Mouse (Mus musculus): ENCODE measurements around the gene Slc35e2.
"Not testable (repeated sequence)": the region's sequence is repeated elsewhere in the genome, so short reads cannot be mapped to it uniquely, and the experiment has no call there.

The Slc35e2 gene

GRCm38 (mm10) chr4:155630267-155630666 lies 29.1 kb downstream of the Slc35e2 start:
- no peak for DNase-seq

DNA sequence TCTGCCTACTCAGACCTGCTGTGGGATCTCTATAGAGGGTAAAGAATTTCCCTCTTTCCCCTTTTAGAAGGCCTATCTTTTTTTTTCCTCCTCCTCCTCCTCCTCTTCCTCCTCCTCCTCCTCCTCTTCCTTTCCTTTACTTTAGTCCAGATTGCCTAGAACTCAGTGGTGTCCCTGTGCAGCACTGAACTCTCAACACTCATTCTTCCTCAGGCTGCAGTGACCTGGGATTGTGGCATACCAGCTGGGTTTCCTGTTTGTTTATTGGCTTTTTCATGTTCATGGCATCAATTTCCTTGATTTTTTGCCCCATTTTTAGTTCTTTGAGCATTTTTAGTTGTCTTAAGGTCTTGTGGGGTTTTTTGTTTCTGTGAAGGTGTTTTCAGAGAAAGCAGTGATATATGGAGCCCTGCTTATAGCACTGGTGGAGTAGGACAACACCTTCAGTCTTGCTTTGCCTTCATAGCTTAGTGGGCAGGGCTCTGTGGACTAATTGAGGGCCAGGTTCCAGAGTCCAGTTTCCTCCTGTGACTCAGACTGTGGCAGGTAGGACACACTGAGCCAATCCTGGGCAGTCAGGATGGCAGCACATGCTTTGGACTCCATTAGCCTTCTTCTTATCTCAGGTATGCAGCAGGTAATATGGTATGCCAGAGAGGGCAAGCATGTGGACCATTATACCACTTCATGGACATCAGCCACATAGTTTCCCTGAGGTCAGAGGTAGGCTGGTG lies 34.7 kb downstream of the Slc35e2 start:
- DNase-seq: no peak

GRCm38 (mm10) chr4:155643531-155643930 lies 42.3 kb downstream of the Slc35e2 start:
- no peak for DNase-seq

DNA sequence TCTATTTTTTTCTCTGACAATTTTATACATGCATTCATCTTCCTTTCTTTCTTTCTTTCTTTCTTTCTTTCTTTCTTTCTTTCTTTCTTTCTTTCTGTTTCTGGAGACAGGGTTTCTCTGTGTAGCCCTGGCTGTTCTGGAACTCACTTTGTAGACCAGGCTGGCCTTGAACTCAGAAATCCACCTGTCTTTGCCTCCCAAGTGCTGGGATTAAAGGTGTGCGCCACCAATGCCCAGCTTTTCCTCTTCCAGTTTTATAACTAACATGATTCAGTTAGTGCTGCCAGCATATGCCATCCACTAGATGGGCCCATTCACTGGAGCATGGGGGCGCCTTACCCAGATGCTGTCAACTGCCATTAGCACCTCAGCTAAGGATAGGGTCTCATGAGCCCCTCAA lies 44.1 kb downstream of the Slc35e2 start, which contains the start of gene Gm10563:
Gm10563 (minus strand) TSS at position 101 of the 400 bp plus-strand sequence.
- DNase-seq: not testable (repeated sequence)

GRCm38 (mm10) chr4:155645721-155646120 lies 44.5 kb downstream of the Slc35e2 start:
- no peak for DNase-seq

- no peak for DNase-seq
These were observed 48.1 kb downstream of the Slc35e2 start for GRCm38 (mm10) chr4:155649355-155649754.

DNA sequence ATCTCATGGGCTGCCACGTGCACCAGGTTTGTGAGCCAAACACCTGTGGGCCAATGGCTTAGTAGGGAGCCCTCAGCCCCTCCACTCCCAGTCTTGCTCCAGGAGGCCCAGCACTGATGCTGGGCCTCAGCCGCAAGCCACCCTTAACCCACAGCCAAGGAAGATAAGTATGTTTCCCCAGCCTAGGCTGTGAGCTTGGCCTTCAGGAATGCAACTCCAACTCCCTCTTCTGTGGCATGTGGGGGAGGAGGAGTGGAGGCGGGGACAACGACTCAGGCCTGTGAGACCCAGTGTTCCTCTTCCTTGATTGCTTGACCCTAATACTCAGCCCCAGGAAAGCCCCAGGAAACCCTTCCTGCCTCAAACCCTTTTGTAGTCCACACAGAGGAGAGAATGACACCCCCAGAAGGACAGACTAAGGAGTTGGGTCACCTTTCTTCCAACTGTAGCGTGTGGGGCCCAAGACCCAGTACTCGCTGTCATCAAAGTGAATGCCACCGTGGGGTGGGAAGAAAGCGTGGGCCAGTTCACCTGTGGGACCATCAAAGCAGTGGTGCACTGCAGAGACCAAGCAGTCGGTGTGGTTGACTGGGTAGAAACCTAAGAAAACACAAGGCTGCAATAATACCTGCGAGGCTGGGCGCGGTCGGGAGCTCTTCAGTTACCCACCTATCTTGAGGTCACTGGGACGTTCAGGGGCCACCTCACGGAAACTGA lies 50.5 kb downstream of the Slc35e2 start:
- DNase-seq: no peak

GRCm38 (mm10) chr4:155652283-155653085 lies 51.3 kb downstream of the Slc35e2 start:
- no peak for DNase-seq

DNA sequence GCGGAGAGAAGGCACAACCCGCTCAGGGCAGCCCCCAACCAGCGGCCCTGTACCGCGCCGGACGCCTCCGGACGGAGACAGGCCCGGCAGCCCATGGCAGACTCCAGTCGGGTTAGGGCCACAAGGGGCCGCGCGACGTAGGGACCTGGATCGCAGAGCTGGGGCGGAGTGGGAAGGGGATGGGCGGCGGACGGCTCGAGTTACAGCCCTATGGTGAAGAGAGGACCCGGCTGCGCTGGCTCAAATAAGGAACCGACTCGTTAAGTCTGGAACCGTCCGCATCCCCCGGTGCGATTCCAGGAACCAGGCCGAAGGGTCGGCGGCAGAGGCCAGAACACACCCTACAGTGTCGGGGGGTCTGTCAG lies 51.9 kb downstream of the Slc35e2 start, which contains the start of gene Mmp23:
Mmp23 (minus strand) TSS at position 299 of the 365 bp plus-strand sequence.
- DNase-seq: no peak

GRCm38 (mm10) chr4:155653451-155654182 lies 52.4 kb downstream of the Slc35e2 start:
- no peak for DNase-seq

DNA sequence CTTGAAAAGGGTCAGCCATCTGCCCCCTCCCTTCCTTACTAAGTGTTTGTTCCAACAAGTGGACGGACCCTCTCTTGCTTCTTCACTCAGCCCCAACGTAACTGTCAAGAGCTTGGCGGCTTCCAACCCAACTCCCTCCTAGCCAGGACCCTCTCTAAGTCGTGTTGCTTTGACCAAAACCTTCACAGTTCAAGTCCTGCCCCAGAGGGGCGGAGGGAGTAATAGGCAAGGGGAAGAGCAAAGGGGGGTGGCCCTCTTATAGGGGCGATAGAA lies 52.9 kb downstream of the Slc35e2 start:
- DNase-seq: no peak

- DNase-seq: peak in 1 of 2 experiments; percentile 35
These were observed 53.5 kb downstream of the Slc35e2 start for GRCm38 (mm10) chr4:155654456-155655298.

- DNase-seq: no peak
These were observed 55.1 kb downstream of the Slc35e2 start for GRCm38 (mm10) chr4:155656214-155656751.

GRCm38 (mm10) chr4:155658961-155659360 lies 57.7 kb downstream of the Slc35e2 start:
- no peak for DNase-seq

GRCm38 (mm10) chr4:155660641-155661040 lies 59.4 kb downstream of the Slc35e2 start:
- no peak for DNase-seq

- DNase-seq: no peak
These were observed 65.7 kb downstream of the Slc35e2 start for GRCm38 (mm10) chr4:155666903-155667302.

- peak; percentile 92 to 96 for DNase-seq
These were observed 67.7 kb downstream of the Slc35e2 start, which contains the start of gene Mib2 for GRCm38 (mm10) chr4:155668689-155669597. TSS of gene Mib2 (minus strand) at chr4:155669198.

DNA sequence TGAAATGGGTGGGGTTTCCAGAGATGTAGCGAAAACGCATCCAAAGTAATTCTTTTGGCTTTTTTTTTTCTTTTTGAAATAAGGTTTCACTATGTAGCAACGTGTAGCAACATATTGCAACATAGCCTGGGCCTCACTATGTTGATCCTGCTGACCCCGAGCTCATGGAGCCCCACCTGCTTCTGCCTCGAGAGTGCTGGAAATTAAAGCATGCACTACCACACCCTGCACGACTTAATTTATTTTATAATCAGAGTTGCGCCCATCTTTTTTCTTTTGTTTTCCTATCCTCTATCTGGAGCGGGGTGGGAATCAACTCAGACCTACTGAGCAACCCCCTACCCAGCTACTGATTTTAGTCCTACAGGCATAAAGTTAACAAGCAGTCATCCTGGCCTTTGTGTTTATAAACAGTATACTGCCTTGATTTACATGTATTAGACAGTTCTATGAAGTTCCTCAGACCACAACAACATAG lies 68.4 kb downstream of the Slc35e2 start:
- DNase-seq: no peak

DNA sequence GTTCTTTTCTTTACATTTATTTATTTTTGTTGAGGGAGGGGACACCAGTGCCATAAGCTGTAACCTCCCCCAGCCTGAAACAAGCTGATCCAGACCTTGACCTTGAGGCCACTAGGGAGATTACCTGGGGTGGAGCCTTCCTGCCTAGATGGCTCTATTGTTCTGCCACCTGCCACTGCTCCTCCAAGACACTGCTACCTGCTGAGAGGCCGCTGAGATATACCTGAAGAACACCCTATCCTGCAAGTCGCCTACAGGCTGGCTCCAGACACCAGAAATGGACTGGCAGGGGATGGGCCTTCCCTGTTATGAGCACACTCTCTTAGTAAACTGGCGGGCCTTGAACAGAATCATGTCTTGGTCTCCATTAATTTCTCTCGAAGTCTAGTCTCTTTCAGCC lies 69.0 kb downstream of the Slc35e2 start:
- not testable (repeated sequence) for DNase-seq

GRCm38 (mm10) chr4:155672082-155672481 lies 70.9 kb downstream of the Slc35e2 start:
- DNase-seq: no peak
